Mouse (Mus musculus): ENCODE results near the gene Anp32e. TPM values are rescaled to one million over a fixed set of nuclear protein-coding genes. Genes with fewer than 3 reads are reported as not detected.
A peak's percentile ranks its signal among the peaks of the same experiment; 100 is the strongest.
"Not testable (repeated sequence)": the region's sequence is repeated elsewhere in the genome, so short reads cannot be mapped to it uniquely, and the experiment has no call there.

Gene Anp32e
- polyA plus RNA-seq, 1 experiment from 2014 or later, result 218 TPM

DNA sequence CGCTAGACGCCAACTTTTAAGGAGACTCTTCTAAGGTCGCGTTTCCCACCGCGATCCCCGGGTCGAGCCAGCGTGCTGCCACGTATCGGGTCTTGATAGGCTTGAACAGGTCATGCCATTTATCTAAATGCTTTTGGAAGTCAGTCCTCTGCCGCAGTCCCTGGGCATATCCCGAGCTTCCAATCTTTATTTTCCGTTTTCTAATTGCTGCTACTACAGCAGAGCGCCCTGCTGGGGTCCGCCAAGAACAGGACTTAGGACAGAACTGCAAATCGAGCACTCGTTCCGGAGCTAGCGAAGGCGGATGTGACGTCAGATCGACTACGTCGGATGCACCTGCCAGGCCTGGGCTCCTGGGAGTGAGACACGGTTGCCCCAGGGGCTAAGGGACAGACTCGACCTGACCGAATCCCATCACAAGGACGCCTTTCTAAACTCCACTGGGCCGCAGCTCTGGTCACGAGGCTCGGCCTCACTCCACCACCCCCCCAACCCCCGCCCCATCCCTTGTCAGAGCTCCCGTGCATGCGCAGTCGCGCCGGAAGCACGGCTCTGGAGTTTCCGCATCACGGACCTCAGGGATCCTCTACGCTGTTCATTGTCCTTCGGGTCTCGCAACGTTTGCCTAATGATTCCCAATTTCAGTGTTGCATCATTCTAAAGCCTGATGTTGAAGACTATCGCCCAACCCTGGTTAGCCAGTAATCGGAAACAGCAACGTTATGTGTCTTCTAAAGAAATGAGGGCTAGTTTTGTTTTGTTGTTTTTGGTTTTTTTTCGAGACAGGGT is 21.9 kb downstream of the Anp32e start:
- peak overlapping the region; percentile 96 for H3K27ac ChIP-seq

DNA sequence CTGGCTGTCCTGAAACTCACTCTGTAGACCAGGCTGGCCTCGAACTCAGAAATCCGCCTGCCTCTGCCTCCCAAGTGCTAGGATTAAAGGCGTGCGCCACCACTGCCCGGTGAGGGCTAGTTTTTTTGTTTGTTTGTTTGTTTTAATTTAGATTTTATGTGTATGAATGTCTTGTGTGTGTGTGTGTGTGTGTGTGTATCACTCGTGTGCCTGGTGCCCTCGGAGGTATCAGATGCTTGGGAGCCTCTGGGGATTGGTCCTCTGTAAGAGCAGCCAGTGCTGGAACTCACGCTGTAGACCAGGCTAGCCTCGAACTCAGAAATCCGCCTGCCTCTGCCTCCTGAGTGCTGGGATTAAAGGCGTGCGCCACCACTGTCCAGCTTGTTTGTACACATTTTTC is 22.5 kb downstream of the Anp32e start:
- not testable (repeated sequence) for H3K27me3 ChIP-seq, H3K36me3 ChIP-seq, H3K9me3 ChIP-seq
- peak; percentile 14; the same call in 1 of the 2 replicates for ATAC-seq
- Histone ChIP-seq H3K9ac (replicated peaks) (peak overlapping the region; percentile 74), H3K4me2 (replicated peaks) (peak overlapping the region; percentile 67), H3K4me3 (replicated peaks) (peak overlapping the region; percentile 55), H3K4me1 (replicated peaks) (peaks cover 19% of the 10 kb centered on the region), H3K27ac (peak overlapping the region; percentile 96)
- WGBS, result 73% methylated on average over 12 of the region's 12 CpGs

More for the DNA sequence above, 21.9 kb downstream of the Anp32e start:
- peak; percentile 96 for ATAC-seq
- Histone ChIP-seq H3K27me3 (no peaks in the 10 kb centered on the region), H3K4me2 (replicated peaks) (peak overlapping the region; percentile 67), H3K9ac (replicated peaks) (peak overlapping the region; percentile 74), H3K9me3 (no peaks in the 10 kb centered on the region), H3K36me3 (peaks cover 10% of the 10 kb centered on the region), H3K4me3 (replicated peaks) (peak overlapping the region; percentile 55), H3K4me1 (replicated peaks) (peaks cover 19% of the 10 kb centered on the region)
- 2% methylated on average over 49 of the region's 49 CpGs for WGBS

DNA sequence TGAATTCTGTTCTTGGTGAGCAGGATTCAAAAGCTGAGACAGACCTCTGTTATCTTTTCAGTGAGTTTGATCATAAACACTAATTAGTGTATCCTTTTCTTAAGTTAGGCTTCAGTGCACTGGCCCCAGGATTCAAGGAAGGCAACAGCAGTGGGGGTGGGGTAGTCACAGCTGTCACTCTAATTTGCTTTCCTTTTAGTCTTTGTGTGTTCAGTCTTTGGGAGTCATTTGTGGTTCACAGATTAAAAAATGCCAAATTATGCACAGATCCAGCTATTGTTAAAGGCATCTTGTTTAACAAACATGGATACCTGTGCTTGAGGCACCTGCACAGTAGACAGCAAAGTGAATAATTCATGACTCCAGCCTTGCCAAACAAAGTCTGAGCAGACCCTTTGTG is 24.0 kb downstream of the Anp32e start:
- H3K36me3 ChIP-seq, result no peaks in the 10 kb centered on the region
- no peak for ATAC-seq
- peaks cover 19% of the 10 kb centered on the region for H3K4me1 ChIP-seq (replicated peaks)
- H3K9ac ChIP-seq (replicated peaks), result no peak overlapping the region; the same call in 1 of the 2 replicates
- no peak overlapping the region for H3K4me2 ChIP-seq (replicated peaks)
- H3K27ac ChIP-seq, result peak overlapping the region; percentile 83
- H3K4me3 ChIP-seq (replicated peaks), result no peak overlapping the region
- H3K9me3 ChIP-seq, result no peaks in the 10 kb centered on the region
- no peaks in the 10 kb centered on the region for H3K27me3 ChIP-seq

DNA sequence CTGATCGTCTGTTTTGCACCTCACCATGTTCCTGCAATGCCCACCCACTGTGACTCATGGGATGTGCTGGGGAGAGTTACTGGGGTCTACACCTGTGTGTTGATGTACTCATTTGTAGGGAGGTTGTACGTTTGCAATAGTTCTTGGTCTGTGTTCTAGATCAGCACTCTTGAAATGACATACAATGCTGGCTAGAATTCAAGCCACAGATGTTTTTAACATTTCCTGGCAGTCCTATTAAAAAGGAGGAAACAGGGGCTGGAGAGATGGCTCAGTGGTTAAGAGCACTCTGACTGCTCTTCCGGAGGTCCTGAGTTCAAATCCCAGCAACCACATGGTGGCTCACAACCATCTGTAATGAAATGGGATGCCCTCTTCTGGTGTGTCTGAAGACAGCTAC is 24.5 kb downstream of the Anp32e start:
- Histone ChIP-seq H3K9me3 (no peaks in the 10 kb centered on the region), H3K27me3 (no peaks in the 10 kb centered on the region), H3K4me2 (replicated peaks) (no peak overlapping the region), H3K27ac (peak overlapping the region; percentile 83), H3K9ac (replicated peaks) (no peak overlapping the region; the same call in 1 of the 2 replicates), H3K36me3 (no peaks in the 10 kb centered on the region), H3K4me3 (replicated peaks) (no peak overlapping the region), H3K4me1 (replicated peaks) (peaks cover 19% of the 10 kb centered on the region)
- no peak for ATAC-seq
- WGBS, result 53% methylated on average over 3 of the region's 3 CpGs

DNA sequence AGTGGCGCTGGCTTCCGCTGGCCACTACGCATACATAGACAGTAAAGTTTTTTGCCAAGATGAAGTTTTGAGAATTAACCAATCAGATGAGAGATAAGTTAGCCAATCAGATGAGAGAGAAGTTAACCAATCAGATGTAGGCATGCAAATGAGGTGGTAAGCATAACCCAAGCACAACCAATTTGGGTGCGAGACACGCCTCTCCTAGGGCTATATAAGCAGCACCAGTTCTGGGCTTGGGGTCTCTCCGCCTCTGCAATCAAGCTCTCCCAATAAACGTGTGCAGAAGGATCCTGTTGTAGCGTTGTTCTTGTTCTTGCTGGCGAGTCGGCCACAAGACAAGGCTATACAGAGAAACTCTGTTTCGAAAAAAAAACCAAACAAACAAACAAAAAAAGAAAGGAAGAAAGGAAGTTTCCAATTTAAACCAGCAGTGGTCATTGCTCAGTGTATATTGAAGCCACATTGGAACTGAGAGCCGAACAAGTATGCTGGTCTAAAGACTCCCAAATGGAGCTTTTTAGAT is 25.7 kb downstream of the Anp32e start:
- not testable (repeated sequence) for H3K9ac ChIP-seq (replicated peaks); H3K9me3 ChIP-seq; ATAC-seq; H3K27ac ChIP-seq; H3K36me3 ChIP-seq; H3K4me2 ChIP-seq (replicated peaks); H3K27me3 ChIP-seq; H3K4me3 ChIP-seq (replicated peaks)
- H3K4me1 ChIP-seq (replicated peaks), result peaks cover 19% of the 10 kb centered on the region
- WGBS, result 93% methylated on average over 12 of the region's 12 CpGs

DNA sequence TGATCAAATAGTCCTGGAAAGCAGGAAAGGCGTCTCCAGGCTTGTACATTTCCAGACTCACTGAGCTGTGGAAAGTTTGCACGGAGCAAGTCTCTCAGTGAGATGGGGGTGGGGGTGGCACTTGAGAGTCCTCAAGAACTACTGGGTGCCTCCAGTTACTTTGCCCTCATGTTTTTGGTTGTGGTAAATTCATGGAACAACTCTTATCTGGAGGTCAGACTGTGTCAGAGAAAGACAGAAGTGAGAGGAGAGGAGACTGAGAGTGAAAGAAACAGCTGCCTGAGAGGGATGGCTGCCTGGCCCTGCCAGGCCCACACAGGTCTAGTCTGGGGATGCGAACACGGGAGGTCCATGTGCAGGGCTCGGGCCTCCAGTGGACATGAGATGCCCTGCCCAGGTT is 26.3 kb downstream of the Anp32e start:
- 88% methylated on average over 5 of the region's 5 CpGs for WGBS
- Histone ChIP-seq H3K36me3 (no peaks in the 10 kb centered on the region), H3K4me1 (replicated peaks) (peaks cover 19% of the 10 kb centered on the region), H3K27me3 (no peaks in the 10 kb centered on the region), H3K9me3 (no peaks in the 10 kb centered on the region), H3K4me3 (replicated peaks) (no peak overlapping the region), H3K27ac (no peak overlapping the region), H3K9ac (replicated peaks) (no peak overlapping the region), H3K4me2 (replicated peaks) (no peak overlapping the region)
- no peak for ATAC-seq

DNA sequence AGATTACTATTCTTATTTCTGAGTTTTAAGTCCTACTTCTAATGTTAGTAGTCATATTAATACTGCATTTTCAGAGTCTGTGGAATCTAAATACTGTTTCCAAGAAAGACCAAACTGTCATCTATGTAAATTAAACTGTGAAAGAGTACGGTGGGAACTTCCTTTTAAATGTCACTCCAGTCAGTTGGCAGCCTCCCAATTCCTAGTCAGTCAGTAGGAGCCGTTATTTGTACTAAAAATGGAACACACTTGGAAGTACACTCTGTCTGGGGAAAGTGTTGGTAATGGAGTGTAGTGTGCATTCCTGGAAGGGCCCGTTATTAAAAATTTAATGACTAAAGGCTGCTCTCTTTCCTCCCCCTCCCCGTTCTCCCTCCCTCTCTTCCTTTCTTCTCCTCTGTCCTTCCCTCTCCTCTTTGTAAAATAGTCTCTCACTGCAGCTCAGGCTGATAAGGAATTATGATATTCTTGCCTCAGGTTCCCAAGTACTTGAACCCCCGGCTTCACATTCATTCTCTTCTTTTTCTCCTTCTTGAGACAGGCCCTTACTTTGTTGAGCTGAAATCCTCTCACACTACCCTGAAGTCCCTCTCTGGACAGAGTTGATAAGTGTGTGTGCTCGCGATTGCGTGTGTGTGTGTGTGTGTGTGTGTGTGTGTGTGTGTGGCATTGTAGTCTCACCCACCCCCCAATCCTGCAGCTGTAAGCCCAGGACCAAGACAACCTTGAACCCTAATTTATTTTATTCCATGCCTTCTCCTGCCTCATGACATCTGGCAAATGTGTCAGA is 28.5 kb downstream of the Anp32e start:
- Histone ChIP-seq H3K9ac (replicated peaks) (no peak overlapping the region), H3K4me3 (replicated peaks) (no peak overlapping the region), H3K36me3 (no peaks in the 10 kb centered on the region), H3K4me1 (replicated peaks) (peaks cover 10% of the 10 kb centered on the region), H3K4me2 (replicated peaks) (no peak overlapping the region), H3K27me3 (no peaks in the 10 kb centered on the region), H3K9me3 (no peaks in the 10 kb centered on the region), H3K27ac (no peak overlapping the region)
- 78% methylated on average over 8 of the region's 8 CpGs for WGBS
- ATAC-seq, result no peak

DNA sequence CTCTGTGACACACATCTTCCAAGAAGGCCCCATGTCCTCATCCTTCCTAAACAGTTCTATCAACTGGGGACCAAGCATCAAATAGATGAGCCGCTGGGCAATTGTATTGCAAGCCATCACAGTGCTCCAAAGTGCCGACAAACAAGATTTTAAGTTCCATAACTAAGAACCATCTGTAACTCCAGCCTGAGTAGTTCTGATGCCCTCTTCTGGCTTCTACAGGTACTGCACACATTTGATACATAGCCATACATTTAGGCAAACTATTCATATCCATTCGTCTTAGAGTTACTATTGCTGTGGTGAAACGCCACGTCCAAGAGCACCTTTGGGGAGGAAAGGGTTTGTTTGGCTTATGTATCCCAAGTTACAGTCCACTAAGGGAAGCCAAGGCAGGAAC is 30.0 kb downstream of the Anp32e start:
- ATAC-seq, result no peak

DNA sequence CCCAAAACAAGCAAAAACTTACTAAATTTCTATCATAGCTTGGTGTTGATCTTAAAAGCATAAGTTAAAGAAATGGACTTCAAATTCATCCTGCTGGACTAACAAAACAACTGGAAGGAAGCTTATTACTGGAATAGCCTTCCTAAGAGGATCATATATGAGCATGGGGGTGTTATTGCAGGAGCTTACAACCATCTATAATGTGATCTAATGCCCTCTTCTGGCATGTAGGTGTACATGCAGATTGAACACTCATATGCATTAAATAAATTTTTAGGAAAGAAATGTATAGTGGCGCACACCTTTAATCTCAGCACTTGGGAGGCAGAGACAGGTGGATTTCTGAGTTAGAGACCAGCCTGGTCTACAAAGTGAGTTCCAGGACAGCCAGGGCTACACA is 30.8 kb downstream of the Anp32e start:
- Histone ChIP-seq H3K9me3 (no peaks in the 10 kb centered on the region), H3K36me3 (no peaks in the 10 kb centered on the region), H3K4me2 (replicated peaks) (no peak overlapping the region), H3K4me1 (replicated peaks) (no peaks in the 10 kb centered on the region), H3K9ac (replicated peaks) (no peak overlapping the region), H3K27me3 (no peaks in the 10 kb centered on the region), H3K4me3 (replicated peaks) (no peak overlapping the region), H3K27ac (no peak overlapping the region)
- 96% methylated on average over 1 of the region's 1 CpGs for WGBS
- no peak for ATAC-seq

More for the DNA sequence above, 30.0 kb downstream of the Anp32e start:
- Histone ChIP-seq H3K9ac (replicated peaks) (no peak overlapping the region), H3K4me1 (replicated peaks) (no peaks in the 10 kb centered on the region), H3K9me3 (no peaks in the 10 kb centered on the region), H3K4me2 (replicated peaks) (no peak overlapping the region), H3K27ac (no peak overlapping the region), H3K36me3 (no peaks in the 10 kb centered on the region), H3K4me3 (replicated peaks) (no peak overlapping the region), H3K27me3 (no peaks in the 10 kb centered on the region)
- WGBS, result 79% methylated on average over 5 of the region's 5 CpGs

DNA sequence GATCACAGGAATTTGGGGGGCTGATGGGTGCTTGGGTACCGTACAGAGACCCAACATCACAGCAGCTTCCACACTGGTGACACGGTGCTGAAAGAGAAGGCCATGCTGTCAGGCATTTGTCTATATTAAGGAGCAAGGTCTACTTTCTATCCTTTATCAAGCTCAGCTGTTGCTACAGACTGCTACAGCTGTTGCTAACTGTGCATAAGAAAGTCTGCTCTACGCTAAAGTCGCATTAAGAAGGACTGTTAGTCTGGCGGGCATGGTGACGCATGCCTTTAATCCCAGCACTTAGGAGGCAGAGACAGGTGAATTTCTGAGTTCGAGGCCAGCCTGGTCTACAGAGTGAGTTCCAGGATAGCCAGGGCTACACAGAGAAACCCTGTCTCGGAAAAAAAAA is 33.1 kb downstream of the Anp32e start:
- not testable (repeated sequence) for H3K9me3 ChIP-seq; ATAC-seq; H3K4me1 ChIP-seq (replicated peaks); H3K9ac ChIP-seq (replicated peaks); H3K4me2 ChIP-seq (replicated peaks); H3K36me3 ChIP-seq; H3K27me3 ChIP-seq; H3K27ac ChIP-seq; H3K4me3 ChIP-seq (replicated peaks)
- 88% methylated on average over 8 of the region's 8 CpGs for WGBS

DNA sequence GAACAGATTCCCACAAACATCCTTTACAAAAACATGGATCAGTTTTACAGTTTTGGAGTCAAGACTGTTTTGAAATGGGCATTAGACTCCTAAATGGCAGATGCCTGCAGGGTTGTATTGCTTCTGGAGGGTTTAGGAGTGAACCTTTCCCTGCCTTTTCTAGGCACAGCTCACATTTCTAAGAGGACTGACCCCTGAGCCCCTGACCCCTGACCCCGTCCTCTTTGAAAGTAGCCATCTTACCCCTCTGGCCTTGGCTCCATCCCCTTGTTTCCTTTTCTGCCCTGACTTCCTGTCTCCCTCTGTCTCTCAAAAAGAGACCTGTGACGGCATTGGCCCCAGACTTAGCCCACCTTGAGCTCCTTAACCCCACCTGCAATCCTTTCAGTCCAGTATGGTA is 34.2 kb downstream of the Anp32e start:
- Histone ChIP-seq H3K4me2 (replicated peaks) (no peak overlapping the region), H3K9me3 (no peaks in the 10 kb centered on the region)
- 26% methylated on average over 2 of the region's 2 CpGs for WGBS

DNA sequence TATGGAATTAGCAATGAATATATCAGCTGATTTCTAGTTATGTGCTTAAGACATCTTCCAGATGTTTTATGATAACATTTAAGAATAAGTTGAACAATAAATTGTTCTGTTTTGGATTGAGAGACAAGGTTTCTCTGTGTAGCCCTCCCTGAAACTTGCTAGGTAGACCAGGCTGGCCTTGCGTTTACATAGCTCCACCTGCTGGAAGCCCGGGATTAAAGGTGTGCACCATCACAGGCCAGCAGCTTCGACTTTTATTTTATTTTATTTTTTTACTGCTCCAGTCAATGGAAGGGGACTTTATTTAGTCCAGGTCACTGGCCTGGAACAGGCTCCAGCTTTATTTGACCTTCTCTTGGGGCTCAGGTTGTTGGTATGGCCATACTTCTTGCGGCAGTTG is 34.6 kb downstream of the Anp32e start:
- Histone ChIP-seq H3K4me2 (replicated peaks) (no peak overlapping the region), H3K4me3 (replicated peaks) (no peak overlapping the region), H3K27me3 (no peaks in the 10 kb centered on the region), H3K9me3 (no peaks in the 10 kb centered on the region), H3K9ac (replicated peaks) (no peak overlapping the region), H3K27ac (no peak overlapping the region), H3K4me1 (replicated peaks) (0 out of 2 replicates have a peak, but pooled peaks cover 5% of the 10 kb centered on the region), H3K36me3 (no peaks in the 10 kb centered on the region)
- no peak for ATAC-seq
- 57% methylated on average over 4 of the region's 4 CpGs for WGBS

More for the DNA sequence above, 34.2 kb downstream of the Anp32e start:
- 0 out of 2 replicates have a peak, but pooled peaks cover 5% of the 10 kb centered on the region for H3K4me1 ChIP-seq (replicated peaks)
- H3K9ac ChIP-seq (replicated peaks), result 0 out of 2 replicates have a peak overlapping the region, but pooled peaks have one; percentile 0
- no peaks in the 10 kb centered on the region for H3K27me3 ChIP-seq
- no peak for ATAC-seq
- H3K27ac ChIP-seq, result no peak overlapping the region
- no peaks in the 10 kb centered on the region for H3K36me3 ChIP-seq
- no peak overlapping the region for H3K4me3 ChIP-seq (replicated peaks)

Measured in midbrain, embryonic 13.5 days (tissue).